Mouse (Mus musculus): ENCODE measurements around the gene Tom1l2.

- TF ChIP-seq GATA1 (IDR thresholded peaks at IDR 0.05; ENCODE audit: low read length) = no peak
- TF ChIP-seq TAL1 (IDR thresholded peaks at IDR 0.05; ENCODE audit: low read length) = no peak
These were observed 47.1 kb downstream of the Tom1l2 start for GRCm38 (mm10) chr11:60305611-60306010.
